Mouse (Mus musculus) small intestine, adult 10 weeks (tissue): ENCODE results near the gene Yae1d1. TPM values are rescaled to one million over a fixed set of nuclear protein-coding genes. Genes with fewer than 3 reads are reported as not detected.

Source experiments
- polyA plus RNA-seq: library from polyadenylated mRNA; stranded (reverse); fragments of 350-450 nt; fragmentation: Illumina TruSeq; extraction: RNeasy Lipid Tissue Mini Kit (QIAGEN cat#74804); gene quantifications from one replicate; pipeline ENCODE4 v1.2.3, GENCODE M21; 2014; ENCODE audit warnings: low replicate concordance

Gene Yae1d1
- 57.7 TPM for polyA plus RNA-seq

GRCm38 (mm10) chr13:17992697-17993514 is at the start of gene Yae1d1:
Yae1d1 (minus strand) TSS chr13:17993349.

GRCm38 (mm10) chr13:17944078-17944917 is 48.9 kb downstream of the Yae1d1 start, which contains the start of gene Rala:
Rala (minus strand) TSS chr13:17944239.

Other genes starting within 250 kb of the Yae1d1 start
- gene Cdk13, start 188.3 kb downstream of the Yae1d1 start, polyA plus RNA-seq, result 63.3 TPM
- gene Rala, start 49.1 kb downstream of the Yae1d1 start, polyA plus RNA-seq, result 145 TPM